Mouse (Mus musculus) gastrocnemius, postnatal 4 days (tissue): ENCODE measurements around the gene Ccar1. TPM values are rescaled to one million over a fixed set of nuclear protein-coding genes. Genes with fewer than 3 reads are reported as not detected.
"Not testable (repeated sequence)": the region's sequence is repeated elsewhere in the genome, so short reads cannot be mapped to it uniquely, and the experiment has no call there.

Experiments used
- DNase-seq, 2 experiments: peaks; one replicate each; pipeline ENCODE4 v3.0.0; 2021 to 2022; ENCODE audit warnings: low spot score in 2 of 2, mixed read lengths in 2 of 2
- total RNA-seq, 2 experiments: library from RNA; stranded (reverse); gene quantifications; 2 replicates each; pipeline ENCODE4 v1.2.3; 2021

Gene Ccar1
- total RNA-seq, 2 experiments from 2014 or later, result 58.7 to 78.4 TPM

DNA sequence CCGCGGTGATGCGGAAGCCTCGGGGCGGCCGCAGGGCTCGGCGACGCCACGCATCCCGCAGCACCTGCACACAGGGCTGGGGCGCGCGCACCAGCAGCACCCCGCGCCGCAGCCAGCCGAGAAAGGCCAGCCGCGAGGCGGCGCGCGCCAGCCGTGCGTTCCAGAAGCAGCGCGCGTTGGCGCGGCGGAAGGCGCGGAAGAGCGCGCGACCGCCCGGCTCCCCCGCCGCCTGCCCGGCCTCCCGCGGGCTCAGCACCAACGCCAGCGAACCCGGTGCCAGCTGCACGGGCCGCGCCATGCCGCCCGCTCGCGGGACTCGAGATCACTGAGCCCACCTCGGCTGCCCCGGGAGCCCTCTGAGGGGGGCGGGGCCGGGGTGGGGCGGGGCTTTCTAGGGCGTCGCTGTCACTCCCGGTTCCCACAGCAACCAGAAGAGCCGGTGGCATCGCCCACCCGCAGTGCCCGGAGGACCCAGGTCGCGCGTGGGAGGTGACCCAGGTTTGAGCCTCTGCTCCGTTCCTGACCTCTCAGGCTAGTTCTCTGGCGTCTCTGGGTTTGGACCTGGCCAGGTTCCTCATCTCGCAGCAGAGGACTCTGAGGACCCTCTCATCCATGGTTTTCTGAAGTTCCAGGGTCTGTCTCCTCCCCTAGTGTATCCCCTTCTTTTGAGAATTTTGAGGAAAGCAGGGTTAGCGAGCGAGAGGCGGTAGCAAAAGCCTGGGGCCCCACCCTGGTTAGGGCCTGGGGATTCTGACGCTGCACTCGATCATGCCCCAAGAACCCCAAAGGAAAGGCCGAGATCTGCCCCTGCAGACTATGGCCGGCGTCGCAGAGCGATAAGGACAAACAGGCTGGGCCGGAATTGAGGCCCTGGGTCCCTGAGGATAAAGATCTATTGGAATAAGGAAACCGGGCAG, 66.1 kb downstream of the Ccar1 start, which contains the start of gene Stox1:
Gene Stox1, minus strand, starts transcription at position 358 of the 917 bp plus-strand sequence.
- peak; percentile 21 to 40 for DNase-seq

DNA sequence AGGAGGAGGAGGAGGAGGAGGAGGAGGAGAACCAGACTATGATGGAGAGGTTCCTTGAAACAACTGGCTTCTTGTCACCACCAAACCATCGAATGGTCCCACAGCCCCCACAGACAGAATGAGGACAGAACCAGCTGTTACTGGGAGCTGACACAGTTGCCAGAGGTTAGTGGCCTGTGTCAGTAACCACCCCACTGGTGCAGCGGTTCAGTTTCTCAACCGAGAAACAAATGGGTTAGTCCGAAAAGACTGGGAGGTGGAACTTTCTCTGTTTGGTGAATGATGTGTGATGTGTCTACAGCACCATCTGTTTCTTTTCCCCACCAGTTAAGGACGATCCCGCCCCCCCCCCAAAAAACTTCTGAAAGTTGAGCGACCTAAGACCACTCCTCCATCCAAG, 67.2 kb downstream of the Ccar1 start:
- DNase-seq, result no peak

DNA sequence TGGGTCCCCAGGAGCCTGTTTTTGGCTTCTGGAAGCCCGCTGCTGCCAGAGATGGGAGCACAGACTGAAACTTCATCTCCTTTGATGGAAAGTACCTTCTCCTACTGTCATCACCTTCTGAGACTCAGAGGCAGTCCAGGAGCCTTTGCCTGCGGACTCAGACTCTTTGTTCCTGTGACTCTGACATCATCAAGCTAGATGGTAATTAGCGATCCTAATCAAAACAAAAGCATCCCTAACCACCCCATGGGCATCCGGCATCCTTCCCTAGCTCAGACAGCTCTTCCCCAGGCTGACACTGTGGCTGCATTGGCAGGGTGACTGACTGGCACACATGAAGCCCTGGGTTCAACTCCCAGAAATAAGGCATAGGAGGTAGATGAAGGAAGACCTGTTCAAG, 69.4 kb downstream of the Ccar1 start:
- DNase-seq, result no peak

DNA sequence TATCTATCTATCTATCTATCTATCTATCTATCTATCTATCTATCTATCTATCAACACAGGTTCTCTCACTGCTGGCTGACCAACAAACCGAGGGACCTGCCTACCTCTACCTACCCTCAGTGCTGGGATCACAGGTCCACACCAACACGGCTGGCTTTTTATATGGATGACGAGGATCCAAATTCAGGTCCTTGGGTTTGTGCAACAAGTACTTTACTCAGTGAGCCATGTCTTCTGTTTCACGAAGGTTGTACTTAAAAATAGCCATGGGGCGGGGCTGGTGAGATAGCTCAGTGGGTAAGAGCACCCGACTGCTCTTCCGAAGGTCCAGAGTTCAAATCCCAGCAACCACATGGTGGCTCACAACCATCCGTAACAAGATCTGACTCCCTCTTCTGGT, 71.5 kb downstream of the Ccar1 start:
- not testable (repeated sequence) for DNase-seq

DNA sequence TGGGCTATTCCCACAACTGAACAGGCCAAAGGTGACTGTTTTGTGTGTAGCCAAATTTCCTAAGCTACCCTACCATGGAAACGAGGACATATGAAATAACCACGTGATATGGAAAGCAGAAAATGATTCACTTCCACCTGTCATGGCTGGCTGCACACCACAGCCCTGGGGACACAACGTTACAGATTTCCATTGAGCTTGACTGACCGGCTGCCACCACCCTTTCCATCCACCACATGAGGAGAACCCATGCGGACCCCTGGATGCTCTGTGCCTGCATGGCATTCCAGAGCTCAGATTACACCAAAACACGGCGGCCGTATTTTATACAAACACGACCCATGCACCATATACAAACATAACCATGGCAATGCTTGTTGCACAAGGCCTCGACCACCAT, 78.6 kb downstream of the Ccar1 start:
- DNase-seq, result no peak

DNA sequence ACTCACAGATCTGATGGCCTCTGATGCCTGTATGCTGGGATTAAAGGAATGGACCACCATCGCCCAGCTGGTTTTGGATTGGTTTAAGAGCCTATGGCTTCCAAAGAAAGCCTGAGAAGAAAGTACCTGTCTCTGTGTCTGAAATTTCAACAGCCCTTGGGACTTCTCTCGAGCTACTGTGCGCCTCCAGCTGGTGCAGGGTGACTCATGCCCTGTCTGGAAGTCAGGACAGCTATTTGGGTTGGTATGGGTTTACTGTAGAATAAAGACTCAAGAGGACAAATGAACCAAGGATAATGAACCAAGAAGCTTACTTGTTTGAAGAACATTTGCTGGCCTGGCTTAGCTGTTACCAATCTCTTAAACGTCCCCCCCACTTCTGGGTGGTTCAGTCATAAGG, 88.5 kb downstream of the Ccar1 start:
- DNase-seq, result no peak

DNA sequence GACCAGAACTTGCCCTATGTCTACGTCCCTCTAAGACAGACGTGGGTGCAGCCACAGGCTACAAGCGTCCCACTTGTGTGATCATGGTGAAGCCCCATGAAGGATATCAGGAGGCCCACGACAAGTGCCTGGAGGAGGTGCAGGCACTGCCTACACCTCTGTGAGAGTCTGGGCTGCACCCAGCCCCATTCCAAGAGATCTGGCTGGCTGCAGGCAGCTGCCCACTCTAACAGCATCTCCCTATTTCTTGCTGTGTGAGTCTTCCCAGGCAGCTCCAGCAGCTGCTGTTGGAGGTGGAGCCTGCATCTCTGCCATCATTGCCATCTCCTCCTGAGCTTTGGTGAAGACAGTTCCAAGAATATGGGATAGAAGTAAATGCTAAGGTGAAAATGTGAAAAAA, 89.7 kb downstream of the Ccar1 start:
- no peak for DNase-seq

Other genes starting within 250 kb of the Ccar1 start
- 10 to 100 TPM; 29.4 to 31.0 TPM for gene Kif1bp, start 213.8 kb downstream of the Ccar1 start, total RNA-seq
- 10 to 100 TPM; 34.9 to 41.2 TPM for gene Ddx21, start 190.0 kb downstream of the Ccar1 start, total RNA-seq
- gene Ddx50, start 141.1 kb downstream of the Ccar1 start, total RNA-seq, result 100 to 1,000 TPM in 1 of 2 experiments, 10 to 100 TPM in 1; 89.7 to 106 TPM
- gene Stox1, start 66.2 kb downstream of the Ccar1 start, total RNA-seq, result 1 to 10 TPM in 1 of 2 experiments, under 1 TPM in 1; 0.64 to 1.1 TPM
- gene Tet1, start 116.7 kb upstream of the Ccar1 start, total RNA-seq, result 10 to 100 TPM; 25.3 to 26.4 TPM
- gene Slc25a16, start 128.3 kb upstream of the Ccar1 start, total RNA-seq, result 10 to 100 TPM; 20.6 to 23.1 TPM
- gene Dna2, start 154.7 kb upstream of the Ccar1 start, total RNA-seq, result 1 to 10 TPM; 4.7 to 5.3 TPM
- gene Rufy2, start 187.9 kb upstream of the Ccar1 start, total RNA-seq, result 10 to 100 TPM; 14.4 to 22.2 TPM
- 10 to 100 TPM; 27.7 to 35.1 TPM for gene Hnrnph3, start 231.9 kb upstream of the Ccar1 start, total RNA-seq
- 1 to 10 TPM; 2.0 to 3.0 TPM for gene Pbld2, start 232.0 kb upstream of the Ccar1 start, total RNA-seq